Comparison of ENCODE assay signal across 9 mouse cellular contexts in genomic region chr19:50677903-50678896, GRCm38 (mm10). TPM values are rescaled to one million over a fixed set of nuclear protein-coding genes. Genes with fewer than 3 reads are reported as not detected.
DNase-seq lines count a peak whose midpoint lies in the region; ATAC-seq lines count a peak whose summit lies in the region.
"Had no signal": no experiment of that assay in that cellular context is flagged by ENCODE, and none has a peak within 500 bp of the region (broad histone marks: within the 10 kb centered on the region; RNA-seq: fewer than 3 reads in every experiment).

Gene Sorcs1 (minus strand): TSS chr19:50678646.

- ATAC-seq in lung, embryonic 15.5 days (ENCODE audit: borderline replicate concordance, extremely low read depth, low FRiP score, low TSS enrichment) = peak; percentile 89
- ATAC-seq in heart, embryonic 12.5 days (ENCODE audit: insufficient number of reproducible peaks, low FRiP score) = peak; percentile 85
- ATAC-seq in kidney, embryonic 16.5 days (ENCODE audit: low FRiP score, low TSS enrichment) = peak; percentile 94
- peak; percentile 35; the same call in 1 of the 2 replicates for ATAC-seq in liver, embryonic 12.5 days

- no peaks in the 10 kb centered on the region for H3K9me3 ChIP-seq in lung, embryonic 15.5 days
- no peaks in the 10 kb centered on the region for H3K9me3 ChIP-seq in heart, embryonic 12.5 days (replicated peaks)
- H3K9me3 ChIP-seq in kidney, embryonic 16.5 days (ENCODE audit: low read length) = no peaks in the 10 kb centered on the region
- H3K9me3 ChIP-seq in liver, embryonic 12.5 days (replicated peaks) = no peaks in the 10 kb centered on the region

- under 1% methylated on average over 76 of the region's 102 CpGs for WGBS in lung, embryonic 15.5 days
- WGBS in heart, embryonic 12.5 days = 1% methylated on average over 87 of the region's 102 CpGs
- under 1% methylated on average over 85 of the region's 102 CpGs for WGBS in kidney, embryonic 16.5 days
- WGBS in liver, embryonic 12.5 days (ENCODE audit: insufficient replicate concordance) = 1% methylated on average over 88 of the region's 102 CpGs

- peak within 1 kb of the TSS; percentile 55 for H3K4me3 ChIP-seq in lung, embryonic 15.5 days
- H3K4me3 ChIP-seq in heart, embryonic 12.5 days = peak within 1 kb of the TSS; percentile 62
- peak within 1 kb of the TSS; percentile 67 for H3K4me3 ChIP-seq in kidney, embryonic 16.5 days (ENCODE audit: low read length)
- H3K4me3 ChIP-seq in liver, embryonic 12.5 days = peak within 1 kb of the TSS; percentile 48

- no peak within 1 kb of the TSS for H3K27ac ChIP-seq in lung, embryonic 15.5 days
- no peak within 1 kb of the TSS for H3K27ac ChIP-seq in heart, embryonic 12.5 days (ENCODE audit: poor library complexity, severe bottlenecking)
- H3K27ac ChIP-seq in kidney, embryonic 16.5 days (ENCODE audit: low read length) = no peak within 1 kb of the TSS
- no peak within 1 kb of the TSS for H3K27ac ChIP-seq in liver, embryonic 12.5 days

- peaks cover 10% of the 10 kb centered on the region for H3K4me1 ChIP-seq in lung, embryonic 15.5 days
- 0 out of 2 replicates have a peak, but pooled peaks cover 3% of the 10 kb centered on the region for H3K4me1 ChIP-seq in heart, embryonic 12.5 days (replicated peaks)
- H3K4me1 ChIP-seq in kidney, embryonic 16.5 days (ENCODE audit: insufficient read depth, low read length) = 0 out of 2 replicates have a peak, but pooled peaks cover 10% of the 10 kb centered on the region
- no peaks in the 10 kb centered on the region for H3K4me1 ChIP-seq in liver, embryonic 12.5 days

- no peak for DNase-seq in lung, postnatal 36 days
- DNase-seq in embryo, embryonic 9.5 days (ENCODE audit: extremely low spot score) = peak; percentile 74
- peak; percentile 61 for DNase-seq in ovary, postnatal 36 days (ENCODE audit: low spot score)
- DNase-seq in spleen, adult 18-20 months = no peak

- peaks cover 45% of the 10 kb centered on the region for H3K27me3 ChIP-seq in lung, embryonic 15.5 days
- peaks cover 32% of the 10 kb centered on the region for H3K27me3 ChIP-seq in heart, embryonic 12.5 days (replicated peaks)
- H3K27me3 ChIP-seq in kidney, embryonic 16.5 days (ENCODE audit: insufficient read depth, low read length) = peaks cover 22% of the 10 kb centered on the region
- peaks cover 31% of the 10 kb centered on the region for H3K27me3 ChIP-seq in liver, embryonic 12.5 days (replicated peaks)

- H3K4me2 ChIP-seq in lung, embryonic 15.5 days = peak within 1 kb of the TSS; percentile 97
- peak within 1 kb of the TSS; percentile 95 for H3K4me2 ChIP-seq in heart, embryonic 12.5 days
- peak within 1 kb of the TSS; percentile 100 for H3K4me2 ChIP-seq in kidney, embryonic 16.5 days (replicated peaks; ENCODE audit: low read depth, low read length)
- peak within 1 kb of the TSS; percentile 65 for H3K4me2 ChIP-seq in liver, embryonic 12.5 days

- H3K36me3 ChIP-seq in lung, embryonic 15.5 days = no peaks in the 10 kb centered on the region
- no peaks in the 10 kb centered on the region for H3K36me3 ChIP-seq in heart, embryonic 12.5 days
- H3K36me3 ChIP-seq in kidney, embryonic 16.5 days (ENCODE audit: insufficient read depth, low read length) = no peaks in the 10 kb centered on the region
- H3K36me3 ChIP-seq in liver, embryonic 12.5 days = no peaks in the 10 kb centered on the region
- H3K36me3 ChIP-seq: G1E had no signal

- H3K9ac ChIP-seq in lung, embryonic 15.5 days = peak within 1 kb of the TSS; percentile 46
- peak within 1 kb of the TSS; percentile 57 for H3K9ac ChIP-seq in heart, embryonic 12.5 days
- H3K9ac ChIP-seq in kidney, embryonic 16.5 days (replicated peaks; ENCODE audit: low read length) = peak within 1 kb of the TSS; percentile 72
- H3K9ac ChIP-seq in liver, embryonic 12.5 days = no peak within 1 kb of the TSS; the same call in 1 of the 2 replicates

RNA-seq across cellular contexts. Expression of gene Sorcs1, which starts in this region (rescaled TPM):
- 0.53 and 0.80 TPM in 2 replicates for polyA plus RNA-seq in lung, embryonic 15.5 days (2015; fragmentation: Nextera tagmentation; extraction: Ambion mirVana)
- 0.97 and 1.3 TPM in 2 replicates for polyA plus RNA-seq in heart, embryonic 12.5 days (2016; fragmentation: Nextera tagmentation; extraction: Ambion mirVana)
- polyA plus RNA-seq in kidney, embryonic 16.5 days (2015; fragmentation: Nextera tagmentation; extraction: Ambion mirVana) = 2.7 and 3.5 TPM in 2 replicates
- polyA plus RNA-seq in liver, embryonic 12.5 days (2016; fragmentation: Nextera tagmentation; extraction: Ambion mirVana) = 0.56 and 0.64 TPM in 2 replicates
- polyA plus RNA-seq: G1E had no signal

Comparison
In these comparisons a context has a peak if more than half of its experiments do, and no peak if none do; other contexts are left out.
1. Peak in ATAC-seq, H3K4me3 ChIP-seq, H3K9ac ChIP-seq and H3K4me2 ChIP-seq in lung, embryonic 15.5 days; RNA of the gene not detected or under 1 TPM.
2. Peak in ATAC-seq, H3K4me3 ChIP-seq and H3K4me2 ChIP-seq in liver, embryonic 12.5 days; RNA of the gene not detected or under 1 TPM.
3. ATAC-seq: peak in every context shown above with its lines; median percentile 94 in kidney, embryonic 16.5 days; 89 in lung, embryonic 15.5 days; 85 in heart, embryonic 12.5 days; 35 in liver, embryonic 12.5 days.
4. DNase-seq: peak in embryo, embryonic 9.5 days (single experiment) and ovary, postnatal 36 days (single experiment); none in lung, postnatal 36 days (single experiment) and spleen, adult 18-20 months (0 of 2).
5. Peak in every context shown above with its lines, with median percentiles within 50 percentile points of each other: H3K4me2 ChIP-seq and H3K4me3 ChIP-seq.